Mouse (Mus musculus) macrophage (primary cell): Measurements from ENCODE around the gene Rpl18a. TPM values are rescaled to one million over a fixed set of nuclear protein-coding genes. Genes with fewer than 3 reads are reported as not detected.

Source experiments
- H3K27ac ChIP-seq: fragments of 350-480 bp; formaldehyde crosslinking; 2 replicates; pipeline ENCODE4 v1.9.0; 2021
- H3K36me3 ChIP-seq: fragments of 350-480 bp; formaldehyde crosslinking; 2 replicates; pipeline ENCODE4 v1.9.0; 2021; ENCODE audit errors: inconsistent target
- H3K4me3 ChIP-seq: fragments of 350-480 bp; formaldehyde crosslinking; 2 replicates; pipeline ENCODE4 v1.9.0; 2021; ENCODE audit errors: inconsistent target
- H3K79me2 ChIP-seq: fragments of 350-480 bp; formaldehyde crosslinking; 2 replicates; pipeline ENCODE4 v1.9.0; 2021; ENCODE audit errors: inconsistent target
- WGBS: methylation state at CpG from one replicate; pipeline ENCODE4 v1.1.7; 2026; ENCODE audit warnings: inconsistent platforms; ENCODE audit not compliant: missing documents; 5-methylcytosine and 5-hydroxymethylcytosine counted together
- polyA plus RNA-seq: library from polyadenylated mRNA; stranded (reverse); fragments of 250-400 nt; gene quantifications from 3 replicates; pipeline ENCODE4 v1.2.4, GENCODE M21; 2018; ENCODE audit warnings: inconsistent platforms

Gene Rpl18a
- polyA plus RNA-seq, 1 experiment from 2014 or later, result 1,516 TPM

DNA sequence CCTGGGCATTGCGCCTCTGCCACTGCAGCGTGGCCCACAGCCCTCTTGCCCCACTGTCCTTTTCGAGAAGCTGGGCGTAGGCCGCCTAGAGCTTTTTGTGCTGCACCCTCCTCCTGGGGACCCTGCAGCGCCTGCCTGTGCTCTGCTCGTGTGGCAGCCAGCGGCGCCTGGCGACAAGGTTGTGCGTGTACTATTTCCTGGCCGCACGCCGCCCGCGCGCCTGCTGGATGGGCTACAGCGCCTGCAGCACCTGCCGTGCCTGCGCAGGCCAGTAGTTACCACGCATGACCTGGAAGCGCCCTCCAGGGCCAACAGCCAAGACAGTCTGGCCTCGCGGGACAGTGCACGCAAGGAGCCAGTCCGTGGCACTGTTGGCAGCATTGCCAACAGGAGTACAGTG, 16.3 kb upstream of the Rpl18a start:
- Histone ChIP-seq H3K4me3 (no peak overlapping the region), H3K36me3 (peaks cover 44% of the 10 kb centered on the region), H3K27ac (no peak overlapping the region), H3K79me2 (peaks cover 96% of the 10 kb centered on the region)
- 94% methylated on average over 24 of the region's 26 CpGs for WGBS

DNA sequence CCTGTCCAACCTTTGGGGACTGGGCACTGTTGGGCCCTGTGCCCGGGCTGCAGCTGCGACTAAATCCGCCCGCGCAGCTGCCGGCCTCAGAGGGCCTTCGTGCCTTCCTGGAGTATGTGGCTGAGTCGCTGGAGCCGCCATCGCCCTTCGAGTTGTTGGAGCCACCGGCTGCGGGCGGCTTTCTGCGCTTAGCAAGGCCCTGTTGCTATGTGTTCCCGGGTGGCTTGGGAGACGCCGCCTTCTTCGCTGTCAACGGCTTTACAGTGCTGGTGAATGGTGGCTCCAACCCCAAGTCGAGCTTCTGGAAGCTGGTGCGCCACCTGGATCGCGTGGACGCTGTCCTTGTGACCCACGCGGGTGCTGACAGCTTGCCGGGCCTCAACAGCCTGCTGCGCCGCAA, 15.7 kb upstream of the Rpl18a start:
- 96% methylated on average over 30 of the region's 30 CpGs for WGBS
- Histone ChIP-seq H3K27ac (no peak overlapping the region), H3K4me3 (no peak overlapping the region), H3K79me2 (peaks cover 96% of the 10 kb centered on the region), H3K36me3 (peaks cover 39% of the 10 kb centered on the region)

DNA sequence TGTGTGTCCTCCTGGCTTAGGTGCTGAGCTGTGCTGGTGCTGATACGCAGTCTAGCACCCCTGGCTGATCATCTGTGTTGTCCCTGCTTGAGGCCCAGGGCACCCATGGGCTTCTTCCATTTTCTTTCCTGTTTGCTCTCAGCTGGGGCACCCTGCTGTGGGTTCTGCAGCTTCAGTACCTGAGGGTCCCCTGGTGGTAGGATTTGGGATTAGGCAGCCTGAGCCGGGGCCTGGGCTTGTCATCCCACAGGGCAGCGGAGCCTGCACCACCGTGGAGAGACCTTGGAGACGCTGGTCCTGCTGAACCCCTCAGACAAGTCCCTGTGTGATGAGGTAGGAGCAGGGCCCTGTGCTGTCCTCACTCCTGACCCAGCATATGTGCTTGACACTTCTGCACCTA, 14.4 kb upstream of the Rpl18a start:
- H3K4me3 ChIP-seq, result no peak overlapping the region
- peaks cover 96% of the 10 kb centered on the region for H3K79me2 ChIP-seq
- WGBS, result 90% methylated on average over 5 of the region's 5 CpGs
- peak overlapping the region; percentile 82 for H3K27ac ChIP-seq
- peaks cover 25% of the 10 kb centered on the region; the same call in 1 of the 2 replicates for H3K36me3 ChIP-seq

DNA sequence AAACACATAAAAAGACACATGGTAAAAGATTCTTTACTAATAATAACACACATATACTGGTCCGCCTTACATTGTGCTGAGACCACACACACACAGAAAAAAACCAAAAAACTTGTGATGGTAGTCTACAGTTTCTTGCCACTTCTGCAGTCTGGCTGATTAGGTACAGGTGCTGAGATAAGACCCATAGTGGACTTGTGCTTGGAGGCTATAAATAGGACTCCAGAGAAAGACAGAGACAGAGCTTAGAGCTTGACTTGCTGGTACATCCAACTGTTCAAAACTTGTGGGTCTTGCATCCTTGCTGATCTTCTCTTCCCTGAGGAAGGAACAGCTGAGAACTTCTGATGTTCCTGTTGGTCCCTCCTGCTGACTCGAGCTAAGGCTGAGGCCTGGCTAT, 10.3 kb upstream of the Rpl18a start:
- Histone ChIP-seq H3K79me2 (peaks cover 66% of the 10 kb centered on the region), H3K36me3 (peaks cover 7% of the 10 kb centered on the region; the same call in 1 of the 2 replicates), H3K4me3 (no peak overlapping the region), H3K27ac (no peak overlapping the region)
- 90% methylated on average over 2 of the region's 2 CpGs for WGBS

DNA sequence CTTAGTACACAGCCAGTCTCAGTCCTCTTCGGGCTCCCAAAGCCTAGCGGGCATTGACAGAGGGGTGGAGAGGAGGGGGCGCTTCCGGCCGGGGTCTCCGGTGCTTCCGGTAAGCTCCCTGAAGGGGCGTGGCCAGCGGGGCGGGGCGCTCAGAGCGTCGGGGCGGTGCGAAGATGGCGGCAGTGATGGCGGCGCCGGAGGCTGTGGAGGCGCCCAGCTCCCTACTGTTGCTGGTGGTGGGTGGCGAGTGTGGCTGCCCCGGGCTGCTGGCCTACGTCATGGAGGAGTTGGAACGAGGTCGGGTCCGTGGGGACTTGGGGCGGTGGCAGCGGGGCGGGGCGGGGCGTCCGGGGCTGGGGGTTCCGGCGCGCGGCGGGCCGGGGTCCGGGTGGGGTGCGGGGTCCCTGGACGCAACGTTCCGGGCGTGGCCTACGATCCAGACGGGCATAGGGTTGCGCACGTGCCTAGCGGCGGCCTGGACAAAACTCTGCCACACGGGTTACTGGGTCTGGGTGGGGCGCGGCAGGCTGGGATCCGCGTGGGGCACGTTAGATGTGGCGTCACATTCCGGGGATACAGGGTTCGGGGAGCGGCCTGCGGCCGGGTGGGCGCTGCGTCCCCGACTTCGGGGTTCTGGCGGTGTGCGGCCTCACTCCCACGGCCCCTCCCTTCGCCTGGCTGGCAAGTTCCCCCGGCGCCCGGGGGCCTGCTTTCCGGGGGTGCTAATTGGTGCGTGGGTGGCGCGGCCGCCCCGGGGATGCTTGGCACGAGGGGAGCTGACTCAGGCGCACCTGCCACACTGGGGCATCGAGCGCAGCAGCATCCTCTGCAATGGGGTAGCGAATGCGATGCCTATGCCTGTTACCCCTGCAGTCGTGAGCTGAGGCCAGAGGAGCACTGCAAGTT, 8.9 kb upstream of the Rpl18a start, which contains the start of gene Map1s:
Gene Map1s, plus strand, starts transcription at position 102 of the 906 bp plus-strand sequence.
- H3K4me3 ChIP-seq, result peak within 1 kb of the TSS; percentile 46
- peaks cover 51% of the 10 kb centered on the region for H3K79me2 ChIP-seq
- no peaks in the 10 kb centered on the region for H3K36me3 ChIP-seq
- H3K27ac ChIP-seq, result peak within 1 kb of the TSS; percentile 94
- under 1% methylated on average over 81 of the region's 86 CpGs for WGBS

DNA sequence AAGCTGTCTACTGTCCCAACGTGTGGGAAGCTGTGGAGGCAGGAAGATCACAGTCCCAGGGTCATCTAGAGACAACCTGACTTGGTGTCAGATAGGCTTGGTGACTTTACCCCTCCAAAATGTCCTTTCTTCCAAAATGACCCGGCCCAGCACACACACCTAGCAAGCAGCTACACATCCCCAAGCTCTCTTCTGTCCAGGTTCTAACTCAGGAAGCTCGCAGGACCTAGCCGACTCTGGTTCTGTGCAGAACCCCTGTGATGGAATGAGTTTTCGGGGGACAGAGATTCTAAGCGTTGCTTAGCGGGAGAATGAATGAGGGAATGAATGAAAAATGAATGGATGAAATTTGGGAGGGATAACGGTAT, 8.2 kb upstream of the Rpl18a start:
- Histone ChIP-seq H3K4me3 (peak overlapping the region; percentile 46), H3K27ac (peak overlapping the region; percentile 94), H3K79me2 (peaks cover 45% of the 10 kb centered on the region), H3K36me3 (no peaks in the 10 kb centered on the region)
- WGBS, result 5% methylated on average over 8 of the region's 8 CpGs

DNA sequence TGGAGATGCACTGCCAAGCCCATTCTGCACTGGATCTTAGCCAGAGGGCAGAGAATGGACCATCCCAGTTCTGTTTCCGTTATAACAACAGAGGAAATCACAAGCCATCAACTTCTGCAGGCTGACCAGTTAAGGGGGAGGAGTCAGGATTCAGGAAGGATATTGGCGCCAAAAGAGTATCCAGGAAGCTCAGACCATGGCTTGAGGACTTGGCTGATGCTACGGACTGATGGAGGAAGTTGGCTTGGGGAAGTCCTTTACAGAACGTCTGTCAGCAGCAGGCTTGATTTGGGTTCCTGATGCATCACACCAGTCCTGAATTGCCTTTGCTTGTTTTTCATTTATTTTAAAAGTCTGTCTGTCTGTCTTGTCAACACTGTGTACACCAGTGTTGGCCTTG, 7.3 kb upstream of the Rpl18a start:
- no peaks in the 10 kb centered on the region for H3K36me3 ChIP-seq
- peaks cover 39% of the 10 kb centered on the region for H3K79me2 ChIP-seq
- H3K4me3 ChIP-seq, result no peak overlapping the region
- 2% methylated on average over 4 of the region's 4 CpGs for WGBS
- peak overlapping the region; percentile 94 for H3K27ac ChIP-seq

DNA sequence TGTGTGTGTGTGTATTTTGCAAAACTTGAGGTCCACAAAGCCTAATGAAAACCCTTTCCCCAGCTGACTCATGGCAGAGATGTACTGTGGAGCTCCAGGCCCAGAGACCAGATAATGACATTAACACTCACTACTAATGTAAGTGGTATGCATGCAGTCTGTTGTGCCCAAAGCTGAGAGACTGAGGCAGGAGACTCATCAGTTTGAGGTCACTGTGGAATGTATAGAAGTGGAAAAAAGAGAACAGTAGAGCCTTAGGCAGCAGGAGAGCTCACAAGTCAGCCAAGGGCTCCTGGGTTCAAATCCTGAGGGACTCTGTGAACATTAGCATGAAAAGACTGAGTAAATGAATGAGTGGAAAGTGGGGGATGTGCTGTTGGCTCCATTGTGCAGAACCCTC, 6.4 kb upstream of the Rpl18a start:
- Histone ChIP-seq H3K4me3 (no peak overlapping the region), H3K27ac (peak overlapping the region; percentile 94)

DNA sequence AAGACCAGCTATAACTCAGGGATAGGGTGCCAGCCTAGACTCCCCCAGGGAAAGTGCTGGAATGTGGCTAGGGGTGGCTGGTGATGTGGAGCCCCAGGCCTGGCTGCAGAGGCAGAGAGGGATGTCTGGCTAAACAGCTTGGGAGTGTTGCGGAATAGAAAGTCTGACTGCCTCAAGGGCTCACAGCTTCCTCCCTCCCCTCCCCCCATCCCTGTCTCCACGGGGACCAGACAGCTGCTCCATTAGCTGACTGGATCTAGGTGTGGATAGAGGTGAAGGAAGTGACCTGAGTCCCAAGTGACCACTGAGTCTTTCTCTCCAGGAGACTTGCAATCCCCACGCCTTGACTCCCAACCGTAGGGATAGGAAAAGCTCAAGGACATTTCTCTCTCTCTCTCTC, 5.9 kb upstream of the Rpl18a start:
- Histone ChIP-seq H3K79me2 (peaks cover 25% of the 10 kb centered on the region), H3K27ac (peak overlapping the region; percentile 94; the same call in 1 of the 2 replicates), H3K4me3 (no peak overlapping the region), H3K36me3 (no peaks in the 10 kb centered on the region)
- 60% methylated on average over 4 of the region's 4 CpGs for WGBS

More for the DNA sequence above, 6.4 kb upstream of the Rpl18a start:
- Histone ChIP-seq H3K79me2 (peaks cover 30% of the 10 kb centered on the region), H3K36me3 (no peaks in the 10 kb centered on the region)

DNA sequence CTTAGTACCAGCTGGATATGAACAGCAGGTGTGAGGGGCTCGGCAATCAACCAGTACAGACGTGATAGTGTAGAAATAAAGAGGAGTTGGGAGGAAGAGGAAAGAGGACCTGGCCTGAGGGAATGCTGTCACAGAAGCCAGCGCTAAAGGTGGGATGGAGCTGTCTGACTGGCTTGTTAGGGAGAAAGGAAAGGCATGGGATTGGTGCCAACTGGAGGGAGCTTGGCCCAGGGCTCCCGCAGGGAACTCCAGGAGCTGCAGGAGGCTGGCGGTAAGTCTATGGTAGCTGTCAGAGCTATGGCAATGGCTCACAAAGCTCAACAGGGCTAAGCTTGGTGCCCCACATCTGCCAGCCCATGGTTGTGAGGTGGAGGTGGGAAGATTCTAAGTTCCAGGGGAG, 5.0 kb upstream of the Rpl18a start:
- peaks cover 16% of the 10 kb centered on the region for H3K79me2 ChIP-seq
- 80% methylated on average over 5 of the region's 5 CpGs for WGBS

DNA sequence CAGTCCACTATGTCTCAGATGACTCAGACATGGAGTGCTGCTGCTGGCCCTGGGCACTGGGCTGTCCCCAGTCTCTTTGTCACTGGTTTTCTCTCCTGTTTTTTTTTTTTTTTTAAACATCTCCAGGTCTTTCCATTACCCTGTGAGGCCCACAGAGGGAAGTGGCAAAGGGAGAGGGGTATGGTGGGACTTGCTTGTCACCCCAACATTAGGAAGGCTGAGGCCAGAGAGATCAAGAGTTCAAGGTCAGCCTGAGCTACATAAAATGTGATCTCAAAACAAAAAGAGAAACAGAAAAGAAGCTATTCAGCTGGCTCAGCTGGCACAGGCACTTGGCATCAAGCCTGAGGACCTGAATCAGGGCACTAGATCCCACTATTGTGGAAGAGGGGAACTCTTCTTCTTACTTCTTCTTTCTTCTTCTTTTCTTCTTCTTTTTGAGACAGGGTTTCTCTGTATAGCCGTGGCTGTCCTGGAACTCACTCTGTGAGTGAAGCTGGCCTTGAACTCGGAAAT, 3.7 kb upstream of the Rpl18a start:
- H3K27ac ChIP-seq, result peak overlapping the region; percentile 36
- H3K36me3 ChIP-seq, result no peaks in the 10 kb centered on the region
- 62% methylated on average over 2 of the region's 2 CpGs for WGBS
- no peak overlapping the region for H3K4me3 ChIP-seq
- H3K79me2 ChIP-seq, result peaks cover 16% of the 10 kb centered on the region

More for the DNA sequence above, 5.0 kb upstream of the Rpl18a start:
- Histone ChIP-seq H3K36me3 (no peaks in the 10 kb centered on the region), H3K4me3 (no peak overlapping the region), H3K27ac (no peak overlapping the region)

DNA sequence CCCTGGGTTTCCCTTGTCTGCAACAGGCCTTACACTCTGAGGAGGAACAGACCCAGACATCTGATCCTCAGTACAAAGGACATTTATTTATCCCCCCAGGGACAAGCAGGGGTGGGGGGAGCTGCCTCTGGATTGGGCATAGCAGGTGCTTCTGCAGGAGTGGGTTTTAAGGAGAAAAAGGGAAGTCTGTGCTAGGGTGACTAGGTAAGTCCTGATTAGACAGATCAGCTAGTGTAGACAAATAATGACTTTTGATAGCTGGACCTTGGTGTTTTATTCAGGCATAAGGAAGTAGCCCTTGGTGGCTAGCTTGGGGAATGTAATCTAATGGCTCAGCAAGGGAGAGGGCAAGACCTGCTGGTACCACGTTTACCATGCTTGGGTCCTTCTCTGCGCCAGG, 2.0 kb upstream of the Rpl18a start:
- Histone ChIP-seq H3K27ac (no peak overlapping the region), H3K36me3 (peaks cover 15% of the 10 kb centered on the region), H3K79me2 (peaks cover 15% of the 10 kb centered on the region), H3K4me3 (no peak overlapping the region)
- 88% methylated on average over 2 of the region's 2 CpGs for WGBS

DNA sequence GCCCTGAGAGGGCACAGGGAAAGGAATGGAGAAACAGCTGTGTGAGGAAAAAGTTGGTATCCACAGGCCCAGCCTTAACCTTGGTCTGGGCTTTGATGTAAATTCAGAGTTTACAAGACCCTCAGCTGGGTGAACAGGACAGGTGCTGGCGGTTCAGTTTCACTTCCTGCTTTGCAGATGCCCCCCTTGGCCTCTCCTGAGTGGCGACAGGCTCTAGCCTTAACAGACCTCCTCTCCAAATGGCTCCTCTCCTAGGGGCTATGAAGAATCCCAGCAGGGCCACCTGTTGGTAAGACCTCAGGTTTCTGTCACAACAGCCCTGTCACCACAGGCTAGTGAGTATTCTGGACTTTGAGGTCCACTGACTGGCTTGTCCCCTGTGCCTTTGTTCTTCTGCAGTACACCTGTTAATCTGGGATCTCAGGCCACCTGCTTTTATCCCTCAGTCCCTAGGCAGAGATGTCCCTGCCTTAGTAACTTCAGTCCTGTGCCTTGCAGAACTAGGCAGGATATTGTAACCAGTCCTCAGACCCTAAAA, 1.5 kb upstream of the Rpl18a start:
- Histone ChIP-seq H3K36me3 (peaks cover 20% of the 10 kb centered on the region), H3K4me3 (no peak overlapping the region), H3K79me2 (peaks cover 15% of the 10 kb centered on the region), H3K27ac (no peak overlapping the region)
- 44% methylated on average over 2 of the region's 2 CpGs for WGBS

DNA sequence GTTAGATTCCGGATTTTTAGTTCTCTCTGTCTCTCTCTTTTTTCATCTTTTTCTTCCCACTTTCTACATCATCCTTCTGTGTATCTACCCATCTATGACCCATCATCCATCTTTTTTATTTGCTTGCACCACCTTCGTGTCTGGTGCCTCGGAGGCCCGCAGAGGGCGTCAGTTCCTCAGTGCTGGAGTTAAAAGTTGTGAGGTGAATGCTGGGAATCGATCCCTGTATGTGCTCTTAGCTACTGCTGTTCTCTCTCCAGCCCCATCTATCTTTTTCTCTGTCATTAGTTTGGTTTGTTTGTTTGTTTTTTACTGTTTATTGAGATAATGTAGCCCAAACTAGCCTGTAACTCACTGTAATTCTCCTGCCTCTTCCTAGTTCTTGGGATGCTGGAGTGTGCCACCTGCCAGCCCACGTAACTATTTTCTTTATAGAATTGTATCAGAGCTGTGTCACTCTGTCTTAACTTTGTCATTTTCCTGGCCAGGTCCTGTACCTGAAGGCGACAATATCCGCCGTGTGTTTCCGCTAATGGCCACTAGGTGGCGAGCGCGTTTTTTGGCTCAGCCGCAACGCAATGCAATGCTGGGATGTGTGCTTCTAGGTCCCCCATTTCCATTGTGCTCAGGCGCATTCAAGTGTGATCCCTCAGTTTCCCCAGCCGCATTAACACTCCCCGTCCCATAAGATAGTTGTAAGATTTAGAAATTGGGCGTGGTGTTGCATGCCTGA, 635 bp upstream of the Rpl18a start:
- peak overlapping the region; percentile 70 for H3K27ac ChIP-seq
- peaks cover 20% of the 10 kb centered on the region for H3K36me3 ChIP-seq
- H3K4me3 ChIP-seq, result peak overlapping the region; percentile 90
- under 1% methylated on average over 20 of the region's 20 CpGs for WGBS
- peaks cover 15% of the 10 kb centered on the region for H3K79me2 ChIP-seq
